Mouse (Mus musculus) embryo, embryonic 10 days (tissue): ENCODE results near the gene Gm15093.
"Not testable (repeated sequence)": the region's sequence is repeated elsewhere in the genome, so short reads cannot be mapped to it uniquely, and the experiment has no call there.

ENCODE experiments used
- DNase-seq: peaks from one replicate; pipeline ENCODE4 v3.0.0-alpha.2; 2015; ENCODE audit warnings: low spot score

Gm15093 gene

GRCm38 (mm10) chrX:149272077-149272476, at the start of gene Gm15093:
Gene Gm15093 (plus strand): TSS chrX:149272377.
- DNase-seq = not testable (repeated sequence)
